Mouse (Mus musculus): ENCODE measurements at regions not wholly inside any gene's neighbourhood (a gene's known extent, or its start where the extent isn't known, plus 50 kb on each side); places are given as distances from the start of the nearest gene placed in this dataset.

GRCm38 (mm10) chr16:77687056-77687839 lies 85.4 kb upstream of the Gm11146 start:
- no peak for DNase-seq (ENCODE audit: low spot score)

- no peak for DNase-seq (ENCODE audit: low spot score)
These were observed 83.8 kb upstream of the Gm11146 start for GRCm38 (mm10) chr16:77685651-77686190.

GRCm38 (mm10) chr16:77684521-77684920 lies 82.6 kb upstream of the Gm11146 start:
- DNase-seq (ENCODE audit: low spot score), result no peak

GRCm38 (mm10) chr16:77679234-77679633 lies 77.3 kb upstream of the Gm11146 start:
- no peak for DNase-seq (ENCODE audit: low spot score)

GRCm38 (mm10) chr16:77676805-77677204 lies 74.9 kb upstream of the Gm11146 start:
- no peak for DNase-seq (ENCODE audit: low spot score)

- no peak for DNase-seq (ENCODE audit: low spot score)
These were observed 74.1 kb upstream of the Gm11146 start for GRCm38 (mm10) chr16:77675885-77676597.

- no peak for DNase-seq (ENCODE audit: low spot score)
These were observed 69.4 kb upstream of the Gm11146 start for GRCm38 (mm10) chr16:77671253-77671652.

GRCm38 (mm10) chr16:77665781-77666180 lies 63.9 kb upstream of the Gm11146 start:
- no peak for DNase-seq (ENCODE audit: low spot score)

- DNase-seq (ENCODE audit: low spot score), result no peak
These were observed 60.2 kb upstream of the Gm11146 start for GRCm38 (mm10) chr16:77662107-77662518.

GRCm38 (mm10) chr16:77653306-77653705 lies 51.4 kb upstream of the Gm11146 start:
- no peak for DNase-seq (ENCODE audit: low spot score)
